Mouse (Mus musculus): ENCODE data around the gene Csnk1g2. TPM values are rescaled to one million over a fixed set of nuclear protein-coding genes. Genes with fewer than 3 reads are reported as not detected.

Gene Csnk1g2
- total RNA-seq, 2 experiments from 2014 or later = 188 to 196 TPM

Small RNA genes within 50 kb of the gene (microRNA-seq; reads per million reads assigned to microRNA genes)
- 4.0 to 5.4 reads per million in 2 experiments for gene Mir6912

Other genes with a start within 250 kb of the Csnk1g2 start
- 10 to 100 TPM; 19.9 to 24.1 TPM for gene Mex3d, start 235.2 kb upstream of the Csnk1g2 start, total RNA-seq (2021)
- 100 to 1,000 TPM; 122 to 134 TPM for gene Mbd3, start 223.3 kb upstream of the Csnk1g2 start, total RNA-seq (2021)
- gene Uqcr11, start 216.0 kb upstream of the Csnk1g2 start, total RNA-seq (2021) = 100 to 1,000 TPM; 587 to 604 TPM
- 10 to 100 TPM; 26.6 to 29.1 TPM for gene Tcf3, start 189.2 kb upstream of the Csnk1g2 start, total RNA-seq (2021)
- gene Onecut3, start 128.0 kb upstream of the Csnk1g2 start, total RNA-seq (2021) = not detected
- under 1 TPM; 0.15 TPM for gene Atp8b3, start 83.7 kb upstream of the Csnk1g2 start, total RNA-seq (2021)
- gene Rexo1, start 61.3 kb upstream of the Csnk1g2 start, total RNA-seq (2021) = 10 to 100 TPM; 44.5 to 46.3 TPM
- gene Klf16, start 45.5 kb upstream of the Csnk1g2 start, total RNA-seq (2021) = 10 to 100 TPM; 46.7 to 48.0 TPM
- 100 to 1,000 TPM; 212 to 220 TPM for gene Abhd17a, start 32.5 kb upstream of the Csnk1g2 start, total RNA-seq (2021)
- 10 to 100 TPM; 35.8 to 39.3 TPM for gene Scamp4, start 20.0 kb upstream of the Csnk1g2 start, total RNA-seq (2021)
- gene Adat3, start 20.0 kb upstream of the Csnk1g2 start, total RNA-seq (2021) = 1 to 10 TPM; 2.8 TPM
- gene Gm49322, start 16.8 kb upstream of the Csnk1g2 start, total RNA-seq (2021) = 1 to 10 TPM; 2.6 to 2.8 TPM
- gene Btbd2, start 34.2 kb downstream of the Csnk1g2 start, total RNA-seq (2021) = 10 to 100 TPM; 88.3 to 93.5 TPM
- gene Mknk2, start 55.3 kb downstream of the Csnk1g2 start, total RNA-seq (2021) = 10 to 100 TPM; 38.4 to 46.7 TPM
- gene Mob3a, start 79.1 kb downstream of the Csnk1g2 start, total RNA-seq (2021) = 10 to 100 TPM; 15.0 to 20.2 TPM
- 10 to 100 TPM; 52.8 to 55.3 TPM for gene Izumo4, start 79.3 kb downstream of the Csnk1g2 start, total RNA-seq (2021)
- gene Ap3d1, start 119.4 kb downstream of the Csnk1g2 start, total RNA-seq (2021) = 100 to 1,000 TPM; 143 to 147 TPM
- 10 to 100 TPM; 59.1 to 66.7 TPM for gene Dot1l, start 132.4 kb downstream of the Csnk1g2 start, total RNA-seq (2021)
- 10 to 100 TPM; 42.7 to 43.6 TPM for gene Sf3a2, start 175.4 kb downstream of the Csnk1g2 start, total RNA-seq (2021)
- 10 to 100 TPM; 60.0 to 62.8 TPM for gene Plekhj1, start 175.8 kb downstream of the Csnk1g2 start, total RNA-seq (2021)
- 1 to 10 TPM; 1.6 to 1.9 TPM for gene Amh, start 182.4 kb downstream of the Csnk1g2 start, total RNA-seq (2021)
- 1 to 10 TPM; 2.5 to 2.9 TPM for gene Jsrp1, start 190.7 kb downstream of the Csnk1g2 start, total RNA-seq (2021)
- gene Oaz1, start 203.8 kb downstream of the Csnk1g2 start, total RNA-seq (2021) = 100 to 1,000 TPM; 433 to 483 TPM
- 10 to 100 TPM; 30.0 to 33.0 TPM for gene Lingo3, start 221.2 kb downstream of the Csnk1g2 start, total RNA-seq (2021)
- gene Lsm7, start 232.4 kb downstream of the Csnk1g2 start, total RNA-seq (2021) = 10 to 100 TPM; 46.4 to 52.7 TPM
- gene Sppl2b, start 232.4 kb downstream of the Csnk1g2 start, total RNA-seq (2021) = 10 to 100 TPM; 81.8 to 89.3 TPM
- under 1 TPM; 0.13 to 0.18 TPM for gene Tmprss9, start 249.0 kb downstream of the Csnk1g2 start, total RNA-seq (2021)